Comparison of ENCODE assay signal across 10 mouse cellular contexts in genomic region chr17:56858216-56858615, GRCm38 (mm10). TPM values are rescaled to one million over a fixed set of nuclear protein-coding genes. Genes with fewer than 3 reads are reported as not detected.
DNase-seq lines count a peak whose midpoint lies in the region; ATAC-seq and TF ChIP-seq lines count a peak whose summit lies in the region.
"Had no signal": no experiment of that assay in that cellular context is flagged by ENCODE, and none has a peak within 500 bp of the region (broad histone marks: within the 10 kb centered on the region; RNA-seq: fewer than 3 reads in every experiment).

No protein-coding gene starts in this region.

- intact Hi-C loops in heart, postnatal 14 days (cut with DNase I) = loop anchor here (2.0 kb wide), 1 partner anchor 49 kb away; no protein-coding TSS in a partner anchor

- H3K36me3 ChIP-seq in kidney, adult 2 months (ENCODE audit: control insufficient read depth, insufficient read depth, low read length) = no peaks in the 10 kb centered on the region
- H3K36me3 ChIP-seq in kidney, embryonic 16.5 days (ENCODE audit: insufficient read depth, low read length) = no peaks in the 10 kb centered on the region
- no peaks in the 10 kb centered on the region for H3K36me3 ChIP-seq in midbrain, embryonic 14.5 days (ENCODE audit: control insufficient read depth, insufficient read depth, low read length)
- H3K36me3 ChIP-seq: embryonic facial prominence, embryonic 12.5 days; neural tube, embryonic 13.5 days had no signal

- peak; percentile 65 for DNase-seq in kidney, adult 2 months
- DNase-seq in adrenal gland, postnatal 4 days (ENCODE audit: low spot score in 2 of 2) = peak; percentile 16 to 49
- DNase-seq in heart, postnatal 14 days = peak; percentile 72 to 77
- DNase-seq in left cerebral cortex, adult 18-20 months (ENCODE audit: low spot score in 2 of 2) = peak; percentile 24 to 53
- DNase-seq in midbrain, embryonic 14.5 days = peak; percentile 77
- DNase-seq in testis, postnatal 10 days (ENCODE audit: low spot score) = peak; percentile 79

- 48% methylated on average over 4 of the region's 4 CpGs for WGBS in kidney, adult 2 months
- WGBS in kidney, embryonic 16.5 days = 57% methylated on average over 4 of the region's 4 CpGs
- WGBS in midbrain, embryonic 14.5 days = 56% methylated on average over 4 of the region's 4 CpGs

- ATAC-seq in kidney, embryonic 16.5 days (ENCODE audit: low FRiP score, low TSS enrichment) = no peak
- peak; percentile 84 for ATAC-seq in erythroblast, adult 5-6 weeks (replicated peaks; ENCODE audit: low FRiP score, poor library complexity, severe bottlenecking)
- ATAC-seq in midbrain, embryonic 14.5 days (ENCODE audit: low FRiP score, low TSS enrichment) = peak; percentile 17; the same call in 1 of the 2 replicates

- H3K27me3 ChIP-seq in kidney, adult 2 months (replicated peaks; ENCODE audit: control insufficient read depth, insufficient read depth, low read length) = no peaks in the 10 kb centered on the region
- H3K27me3 ChIP-seq in kidney, embryonic 16.5 days (ENCODE audit: insufficient read depth, low read length) = no peaks in the 10 kb centered on the region
- H3K27me3 ChIP-seq in midbrain, embryonic 14.5 days (ENCODE audit: control insufficient read depth, insufficient read depth, low read length) = no peaks in the 10 kb centered on the region
- H3K27me3 ChIP-seq: embryonic facial prominence, embryonic 12.5 days; neural tube, embryonic 13.5 days had no signal

- peak; percentile 96 for TF ChIP-seq CTCF in kidney, adult 2 months (conservative IDR thresholded peaks at IDR 0.05; ENCODE audit: insufficient read depth, insufficient read length, low read depth, low read length)

- H3K4me2 ChIP-seq in kidney, embryonic 16.5 days (replicated peaks; ENCODE audit: low read depth, low read length) = no peak overlapping the region
- no peak overlapping the region for H3K4me2 ChIP-seq in midbrain, embryonic 14.5 days (ENCODE audit: low read length)
- H3K4me2 ChIP-seq: embryonic facial prominence, embryonic 12.5 days; neural tube, embryonic 13.5 days had no signal

- TF ChIP-seq POLR2A in kidney, adult 2 months (IDR thresholded peaks at IDR 0.05; ENCODE audit: low read depth, low read length) = no peak

- no peak overlapping the region for H3K27ac ChIP-seq in kidney, adult 2 months (ENCODE audit: insufficient read depth, low read depth, low read length)
- no peak overlapping the region for H3K27ac ChIP-seq in kidney, embryonic 16.5 days (ENCODE audit: low read length)
- no peak overlapping the region for H3K27ac ChIP-seq in midbrain, embryonic 14.5 days (replicated peaks; ENCODE audit: low read depth, low read length)
- H3K27ac ChIP-seq: embryonic facial prominence, embryonic 12.5 days; neural tube, embryonic 13.5 days had no signal

- no peak overlapping the region for H3K4me3 ChIP-seq in kidney, adult 2 months (ENCODE audit: insufficient read depth, low read depth, low read length)
- H3K4me3 ChIP-seq in kidney, embryonic 16.5 days (ENCODE audit: low read length) = no peak overlapping the region
- no peak overlapping the region for H3K4me3 ChIP-seq in midbrain, embryonic 14.5 days (replicated peaks; ENCODE audit: low read depth, low read length)
- H3K4me3 ChIP-seq: embryonic facial prominence, embryonic 12.5 days; neural tube, embryonic 13.5 days had no signal

- H3K9ac ChIP-seq in kidney, embryonic 16.5 days (replicated peaks; ENCODE audit: low read length) = no peak overlapping the region
- H3K9ac ChIP-seq in midbrain, embryonic 14.5 days (replicated peaks; ENCODE audit: low read length) = no peak overlapping the region
- H3K9ac ChIP-seq: embryonic facial prominence, embryonic 12.5 days; neural tube, embryonic 13.5 days had no signal

- H3K4me1 ChIP-seq in kidney, adult 2 months (ENCODE audit: control insufficient read depth, insufficient read depth, low read length) = no peaks in the 10 kb centered on the region
- H3K4me1 ChIP-seq in kidney, embryonic 16.5 days (ENCODE audit: insufficient read depth, low read length) = no peaks in the 10 kb centered on the region
- H3K4me1 ChIP-seq in midbrain, embryonic 14.5 days (ENCODE audit: control insufficient read depth, insufficient read depth, low read length) = no peaks in the 10 kb centered on the region
- H3K4me1 ChIP-seq: embryonic facial prominence, embryonic 12.5 days; neural tube, embryonic 13.5 days had no signal

- H3K9me3 ChIP-seq in kidney, embryonic 16.5 days (ENCODE audit: low read length) = no peaks in the 10 kb centered on the region
- H3K9me3 ChIP-seq in midbrain, embryonic 14.5 days (ENCODE audit: control insufficient read depth, low read length) = no peaks in the 10 kb centered on the region
- H3K9me3 ChIP-seq: embryonic facial prominence, embryonic 12.5 days; neural tube, embryonic 13.5 days had no signal

RNA-seq across cellular contexts. Expression of gene Acsbg2, which starts 16.0 kb away (rescaled TPM):
- polyA plus RNA-seq in kidney, adult 2 months (2012; rRNA removed) = 0.05 TPM in 2 replicates
- polyA plus RNA-seq in kidney, embryonic 16.5 days (2015; fragmentation: Nextera tagmentation; extraction: Ambion mirVana) = not detected in 2 replicates
- under 1 TPM in 1 of 2 experiments, not detected in 1; 0.25 TPM for total RNA-seq in adrenal gland, postnatal 4 days (2021)
- total RNA-seq in erythroblast, adult 5-6 weeks (2015; ENCODE audit: low replicate concordance) = not detected in 2 replicates
- not detected in 2 replicates for total RNA-seq in erythroblast, adult 5-6 weeks (2017; ENCODE audit: low replicate concordance)
- total RNA-seq in heart, postnatal 14 days (2021) = not detected
- total RNA-seq in left cerebral cortex, adult 18-20 months (2021) = not detected
- polyA plus RNA-seq in midbrain, embryonic 14.5 days (2014; fragmentation: Nextera tagmentation; extraction: Ambion mirVana) = not detected in 2 replicates
- polyA plus RNA-seq: embryonic facial prominence, embryonic 12.5 days; neural tube, embryonic 13.5 days had no signal

RNA-seq across cellular contexts. Expression of gene 1700061G19Rik, which starts 17.1 kb away (rescaled TPM):
- 0.03 and 0.07 TPM in 2 replicates for polyA plus RNA-seq in kidney, adult 2 months (2012; rRNA removed)
- 0.24 and 0.58 TPM in 2 replicates for polyA plus RNA-seq in kidney, embryonic 16.5 days (2015; fragmentation: Nextera tagmentation; extraction: Ambion mirVana)
- 1 to 10 TPM; 1.1 to 2.7 TPM for total RNA-seq in adrenal gland, postnatal 4 days (2021)
- total RNA-seq in erythroblast, adult 5-6 weeks (2015; ENCODE audit: low replicate concordance) = not detected in 2 replicates
- not detected in 2 replicates for total RNA-seq in erythroblast, adult 5-6 weeks (2017; ENCODE audit: low replicate concordance)
- total RNA-seq in heart, postnatal 14 days (2021) = not detected
- total RNA-seq in left cerebral cortex, adult 18-20 months (2021) = under 1 TPM; 0.14 to 0.40 TPM
- polyA plus RNA-seq in midbrain, embryonic 14.5 days (2014; fragmentation: Nextera tagmentation; extraction: Ambion mirVana) = 0.18 and 0.36 TPM in 2 replicates

RNA-seq across cellular contexts. Expression of gene Rfx2, which starts 27.4 kb away (rescaled TPM):
- 4.8 and 6.2 TPM in 2 replicates for polyA plus RNA-seq in kidney, adult 2 months (2012; rRNA removed)
- 3.4 and 4.4 TPM in 2 replicates for polyA plus RNA-seq in kidney, embryonic 16.5 days (2015; fragmentation: Nextera tagmentation; extraction: Ambion mirVana)
- total RNA-seq in adrenal gland, postnatal 4 days (2021) = 1 to 10 TPM; 7.4 to 7.6 TPM
- 21.5 and 25.7 TPM in 2 replicates for total RNA-seq in erythroblast, adult 5-6 weeks (2015; ENCODE audit: low replicate concordance)
- 26.1 and 39.6 TPM in 2 replicates for total RNA-seq in erythroblast, adult 5-6 weeks (2017; ENCODE audit: low replicate concordance)
- 1 to 10 TPM; 4.3 to 6.0 TPM for total RNA-seq in heart, postnatal 14 days (2021)
- total RNA-seq in left cerebral cortex, adult 18-20 months (2021) = 1 to 10 TPM; 2.6 to 2.7 TPM
- polyA plus RNA-seq in midbrain, embryonic 14.5 days (2014; fragmentation: Nextera tagmentation; extraction: Ambion mirVana) = 2.2 and 4.1 TPM in 2 replicates
